Mouse (Mus musculus) limb, embryonic 11.5 days (tissue): Measurements from ENCODE around the gene Pomt2. TPM values are rescaled to one million over a fixed set of nuclear protein-coding genes. Genes with fewer than 3 reads are reported as not detected.

ENCODE experiments used
- ATAC-seq: fragments of 200-750 bp; cut with Nextera tagmentation; 2 replicates; pipeline ENCODE4 v1.8.0; 2017; ENCODE audit warnings: low read depth; ENCODE audit not compliant: insufficient number of reproducible peaks, low FRiP score, low TSS enrichment
- DNase-seq: peaks from one replicate; pipeline ENCODE4 v3.0.0-alpha.2; 2015; ENCODE audit warnings: low spot score
- H3K27ac ChIP-seq: fragments of 300-500 bp; sonication (generic); replicated peaks from 2 replicates; pipeline ENCODE4 v1.5.1; 2014; ENCODE audit warnings: low read depth, mild to moderate bottlenecking, low read length
- H3K27me3 ChIP-seq: fragments of 300-500 bp; sonication (generic); 2 replicates; pipeline ENCODE4 v1.6.1; 2014; ENCODE audit warnings: mild to moderate bottlenecking, low read length, mixed read lengths; ENCODE audit not compliant: control insufficient read depth, insufficient read depth
- H3K36me3 ChIP-seq: fragments of 300-500 bp; sonication (generic); 2 replicates; pipeline ENCODE4 v1.6.1; 2014; ENCODE audit warnings: mild to moderate bottlenecking, low read length, moderate library complexity, mixed read lengths; ENCODE audit not compliant: control insufficient read depth, insufficient read depth
- H3K4me1 ChIP-seq: fragments of 300-500 bp; sonication (generic); 2 replicates; pipeline ENCODE4 v1.6.1; 2014; ENCODE audit warnings: low read length, mixed read lengths; ENCODE audit not compliant: control insufficient read depth, insufficient read depth
- H3K4me2 ChIP-seq: fragments of 300-500 bp; sonication (generic); 2 replicates; pipeline ENCODE4 v1.6.1; 2014; ENCODE audit warnings: low read depth, mild to moderate bottlenecking, moderate library complexity; ENCODE audit not compliant: severe bottlenecking
- H3K4me3 ChIP-seq: fragments of 300-500 bp; sonication (generic); 2 replicates; pipeline ENCODE4 v1.5.1; 2014; ENCODE audit warnings: low read depth, low read length
- H3K9ac ChIP-seq: fragments of 300-500 bp; sonication (generic); 2 replicates; pipeline ENCODE4 v1.6.1; 2014; ENCODE audit warnings: mild to moderate bottlenecking, low read length
- H3K9me3 ChIP-seq: fragments of 300-500 bp; sonication (generic); 2 replicates; pipeline ENCODE4 v1.6.1; 2016; ENCODE audit warnings: low read length; ENCODE audit not compliant: control insufficient read depth
- WGBS: fragments of 180-500 bp; shearing (Covaris S2); extraction: QIAGEN DNeasy Blood & Tissue Kit; methylation state at CpG from one replicate; pipeline ENCODE4 v1.1.7; 2014; 5-methylcytosine and 5-hydroxymethylcytosine counted together
- polyA plus RNA-seq: library from polyadenylated mRNA; unstranded; fragments of >200 nt; fragmentation: Nextera tagmentation; extraction: Ambion mirVana; gene quantifications from 2 replicates; pipeline ENCODE4 v1.2.1, GENCODE M21; 2014

Pomt2 gene
- polyA plus RNA-seq, 1 experiment from 2014 or later, result 16.7 TPM

- no peak overlapping the region for H3K27ac ChIP-seq
- 69% methylated on average over 2 of the region's 2 CpGs for WGBS
- no peaks in the 10 kb centered on the region for H3K4me1 ChIP-seq
- ATAC-seq (no peak), DNase-seq (no peak)
- no peaks in the 10 kb centered on the region for H3K27me3 ChIP-seq
- no peak overlapping the region for H3K4me2 ChIP-seq
- H3K4me3 ChIP-seq, result no peak overlapping the region
- no peaks in the 10 kb centered on the region for H3K9me3 ChIP-seq
- H3K36me3 ChIP-seq, result no peaks in the 10 kb centered on the region
- no peak overlapping the region for H3K9ac ChIP-seq
Observed at GRCm38 (mm10) chr12:87089701-87090100, 58.1 kb downstream of the Pomt2 start.

GRCm38 (mm10) chr12:87089255-87089654 lies 58.5 kb downstream of the Pomt2 start:
- H3K36me3 ChIP-seq, result no peaks in the 10 kb centered on the region
- no peak overlapping the region for H3K27ac ChIP-seq
- no peaks in the 10 kb centered on the region for H3K27me3 ChIP-seq
- ATAC-seq (no peak), DNase-seq (no peak)
- no peak overlapping the region for H3K9ac ChIP-seq
- H3K4me2 ChIP-seq, result no peak overlapping the region
- 71% methylated on average over 4 of the region's 4 CpGs for WGBS
- H3K4me1 ChIP-seq, result no peaks in the 10 kb centered on the region
- no peaks in the 10 kb centered on the region for H3K9me3 ChIP-seq
- H3K4me3 ChIP-seq, result no peak overlapping the region

- Histone ChIP-seq H3K9ac (no peak overlapping the region), H3K4me1 (no peaks in the 10 kb centered on the region), H3K27me3 (no peaks in the 10 kb centered on the region), H3K36me3 (no peaks in the 10 kb centered on the region), H3K9me3 (no peaks in the 10 kb centered on the region), H3K4me3 (no peak overlapping the region), H3K27ac (no peak overlapping the region), H3K4me2 (no peak overlapping the region)
- 42% methylated on average over 4 of the region's 4 CpGs for WGBS
- ATAC-seq (no peak), DNase-seq (no peak)
Observed at GRCm38 (mm10) chr12:87088331-87088730, 59.4 kb downstream of the Pomt2 start.

GRCm38 (mm10) chr12:87087236-87087635 lies 60.5 kb downstream of the Pomt2 start:
- H3K4me3 ChIP-seq, result no peak overlapping the region
- no peak overlapping the region for H3K4me2 ChIP-seq
- DNase-seq (no peak), ATAC-seq (no peak)
- no peaks in the 10 kb centered on the region for H3K27me3 ChIP-seq
- H3K9ac ChIP-seq, result no peak overlapping the region
- H3K36me3 ChIP-seq, result no peaks in the 10 kb centered on the region
- WGBS, result 67% methylated on average over 7 of the region's 7 CpGs
- no peak overlapping the region for H3K27ac ChIP-seq
- H3K4me1 ChIP-seq, result no peaks in the 10 kb centered on the region
- no peaks in the 10 kb centered on the region for H3K9me3 ChIP-seq

GRCm38 (mm10) chr12:87082797-87083196 lies 65.0 kb downstream of the Pomt2 start:
- H3K27me3 ChIP-seq, result no peaks in the 10 kb centered on the region
- DNase-seq (no peak), ATAC-seq (no peak)
- H3K4me2 ChIP-seq, result no peak overlapping the region
- H3K9ac ChIP-seq, result no peak overlapping the region
- H3K36me3 ChIP-seq, result no peaks in the 10 kb centered on the region
- H3K4me1 ChIP-seq, result no peaks in the 10 kb centered on the region
- H3K4me3 ChIP-seq, result no peak overlapping the region
- H3K27ac ChIP-seq, result no peak overlapping the region
- H3K9me3 ChIP-seq, result no peaks in the 10 kb centered on the region
- 83% methylated on average over 8 of the region's 8 CpGs for WGBS

GRCm38 (mm10) chr12:87076610-87077009 lies 71.2 kb downstream of the Pomt2 start:
- no peaks in the 10 kb centered on the region for H3K9me3 ChIP-seq
- 87% methylated on average over 2 of the region's 2 CpGs for WGBS
- DNase-seq (no peak), ATAC-seq (no peak)
- no peak overlapping the region for H3K9ac ChIP-seq
- no peaks in the 10 kb centered on the region for H3K36me3 ChIP-seq
- H3K27me3 ChIP-seq, result no peaks in the 10 kb centered on the region
- no peaks in the 10 kb centered on the region for H3K4me1 ChIP-seq
- no peak overlapping the region for H3K27ac ChIP-seq
- H3K4me2 ChIP-seq, result no peak overlapping the region
- no peak overlapping the region for H3K4me3 ChIP-seq

GRCm38 (mm10) chr12:87070520-87070919 lies 77.2 kb downstream of the Pomt2 start:
- H3K9me3 ChIP-seq, result no peaks in the 10 kb centered on the region
- 74% methylated on average over 5 of the region's 5 CpGs for WGBS

GRCm38 (mm10) chr12:87066429-87066828 lies 81.3 kb downstream of the Pomt2 start:
- H3K36me3 ChIP-seq, result no peaks in the 10 kb centered on the region

More at GRCm38 (mm10) chr12:87070520-87070919, 77.2 kb downstream of the Pomt2 start:
- no peak overlapping the region for H3K27ac ChIP-seq
- no peaks in the 10 kb centered on the region for H3K4me1 ChIP-seq
- no peak overlapping the region for H3K4me2 ChIP-seq
- H3K4me3 ChIP-seq, result no peak overlapping the region
- ATAC-seq (no peak), DNase-seq (no peak)
- no peaks in the 10 kb centered on the region for H3K36me3 ChIP-seq
- H3K27me3 ChIP-seq, result no peaks in the 10 kb centered on the region
- H3K9ac ChIP-seq, result no peak overlapping the region

GRCm38 (mm10) chr12:87065446-87065845 lies 82.3 kb downstream of the Pomt2 start:
- Histone ChIP-seq H3K4me1 (no peaks in the 10 kb centered on the region), H3K9me3 (no peaks in the 10 kb centered on the region), H3K4me3 (no peak overlapping the region), H3K9ac (no peak overlapping the region), H3K4me2 (no peak overlapping the region), H3K36me3 (no peaks in the 10 kb centered on the region), H3K27me3 (no peaks in the 10 kb centered on the region), H3K27ac (no peak overlapping the region)
- 85% methylated on average over 11 of the region's 11 CpGs for WGBS
- DNase-seq (no peak), ATAC-seq (no peak)

More at GRCm38 (mm10) chr12:87066429-87066828, 81.3 kb downstream of the Pomt2 start:
- Histone ChIP-seq H3K27me3 (no peaks in the 10 kb centered on the region), H3K9me3 (no peaks in the 10 kb centered on the region), H3K4me1 (no peaks in the 10 kb centered on the region), H3K9ac (no peak overlapping the region), H3K4me3 (no peak overlapping the region), H3K4me2 (no peak overlapping the region), H3K27ac (no peak overlapping the region)
- DNase-seq (no peak), ATAC-seq (no peak)
- WGBS, result 91% methylated on average over 5 of the region's 5 CpGs
